26 mouse cellular contexts compared by ENCODE assay signal in the genomic region with DNA sequence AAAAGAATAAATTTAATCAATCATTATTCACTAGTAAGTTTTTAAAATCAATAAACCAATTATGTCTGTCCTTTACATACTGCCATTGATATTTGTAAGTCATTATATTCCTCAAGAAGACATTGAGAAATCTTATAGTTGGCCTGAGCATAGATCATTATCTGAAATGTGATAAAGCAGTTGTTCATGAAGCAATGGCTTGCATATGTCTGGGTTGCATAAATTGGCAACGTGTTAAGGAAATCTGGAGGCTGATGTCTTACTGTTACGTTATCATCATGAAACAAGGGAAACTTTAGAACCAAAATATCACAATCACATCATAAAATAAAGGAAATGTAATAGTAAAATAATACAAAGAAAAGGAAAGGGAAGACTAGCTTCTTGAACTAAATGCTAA. TPM values are rescaled to one million over a fixed set of nuclear protein-coding genes. Genes with fewer than 3 reads are reported as not detected.
DNase-seq lines count a peak whose midpoint lies in the region; ATAC-seq lines count a peak whose summit lies in the region.
"Had no signal": no experiment of that assay in that cellular context is flagged by ENCODE, and none has a peak within 500 bp of the region (broad histone marks: within the 10 kb centered on the region; RNA-seq: fewer than 3 reads in every experiment).

No protein-coding gene starts in this region.

- DNase-seq in 416B (ENCODE audit: low read depth) = peak; percentile 83
- DNase-seq in fat pad, adult 2 months (ENCODE audit: extremely low read depth, low read depth, low spot score) = peak; percentile 54
- DNase-seq in heart, postnatal 36 days = no peak
- DNase-seq: adrenal gland, adult 8-10 months; adrenal gland, postnatal 14 days; adrenal gland, postnatal 36 days; B cell, adult 2 months; cerebellum, adult 11 months; cerebellum, adult 18-20 months; cerebellum, adult 8-10 months; cerebellum, adult 9-11 months; cerebellum, postnatal 14 days; cerebellum, postnatal 36 days; embryo, embryonic 11 days; forebrain, postnatal 0 days had no signal

- ATAC-seq in granulocyte monocyte progenitor cell, adult 5-6 weeks (replicated peaks; ENCODE audit: poor library complexity, severe bottlenecking) = peak; percentile 37; the same call in 1 of the 2 replicates
- no peak for ATAC-seq in frontal cortex, adult (ENCODE audit: low TSS enrichment)
- ATAC-seq: activated CD4-positive, CD25-positive, alpha-beta regulatory T cell, adult 4 months; CD4-positive, CD25-positive, alpha-beta regulatory T cell, adult 4 months; forebrain, embryonic 13.5 days; forebrain, embryonic 15.5 days; forebrain, postnatal 0 days; Patski had no signal

- intact Hi-C loops in heart, postnatal 36 days (cut with DNase I) = no loop called here

RNA-seq across cellular contexts. Expression of a gene that starts 43.4 kb away (rescaled TPM):
- total RNA-seq in granulocyte monocyte progenitor cell, adult 5-6 weeks (2014; fragmentation: Nextera tagmentation) = not detected in 2 replicates
- not detected in 2 replicates for total RNA-seq in granulocyte monocyte progenitor cell, adult 5-6 weeks (2017)
- total RNA-seq in heart, postnatal 36 days (2021) = not detected
- total RNA-seq: adrenal gland, adult 18-20 months; adrenal gland, adult 8-10 months; adrenal gland, postnatal 14 days; adrenal gland, postnatal 36 days; CH12.LX; common myeloid progenitor, adult 5-6 weeks; forebrain, postnatal 0 days; G1E had no signal

Comparison
In these comparisons a context has a peak if more than half of its experiments do, and no peak if none do; other contexts are left out.
1. DNase-seq: peak in 416B (single experiment) and fat pad, adult 2 months (single experiment); none in heart, postnatal 36 days (0 of 2).